Mouse (Mus musculus): Measurements from ENCODE around the gene Bloc1s4. TPM values are rescaled to one million over a fixed set of nuclear protein-coding genes. Genes with fewer than 3 reads are reported as not detected.

Bloc1s4 gene
- total RNA-seq, 2 experiments from 2014 or later = 9.8 to 11.0 TPM

DNA sequence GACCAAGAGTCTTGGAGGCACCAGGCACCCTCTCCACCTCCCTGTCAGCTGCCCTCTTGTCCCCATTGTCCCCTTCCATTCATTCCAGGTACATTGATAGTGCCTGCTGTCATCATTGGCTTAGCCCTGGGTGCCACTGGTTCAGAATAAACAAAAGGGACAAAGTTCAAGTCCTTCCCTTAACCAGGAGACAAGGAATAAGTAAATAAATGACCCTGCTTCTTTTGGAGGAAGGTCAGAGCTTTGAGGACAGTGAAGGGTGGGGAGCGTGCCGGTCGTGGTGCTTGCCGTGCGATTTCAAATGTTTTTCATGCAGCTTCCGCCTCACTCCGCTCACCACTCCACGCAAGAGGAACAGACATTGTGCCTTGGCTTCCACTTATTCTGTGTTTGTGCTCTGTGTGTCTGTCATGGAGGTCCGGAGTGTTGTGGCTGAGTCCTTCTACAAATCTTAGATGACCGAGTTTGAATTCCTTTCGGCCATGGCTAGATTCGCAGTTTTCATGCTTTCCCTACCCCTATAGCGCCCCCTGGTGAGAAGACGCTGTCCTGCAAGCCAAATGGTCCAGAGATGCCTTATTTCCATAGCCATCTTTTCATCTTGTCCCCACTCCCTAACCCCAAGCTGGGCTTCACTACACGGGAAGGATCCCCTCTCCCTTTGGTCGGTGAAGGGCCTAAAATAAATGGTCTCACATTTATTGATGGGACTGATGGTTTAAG is 6.2 kb downstream of the Bloc1s4 start:
- peak; percentile 87 for DNase-seq

- DNase-seq = no peak
Observed at GRCm38 (mm10) chr5:36739829-36740228, 8.6 kb downstream of the Bloc1s4 start.

GRCm38 (mm10) chr5:36738799-36739615 is 9.4 kb downstream of the Bloc1s4 start:
- DNase-seq = peak; percentile 52

- no peak for DNase-seq
Observed at GRCm38 (mm10) chr5:36737765-36738164, 10.7 kb downstream of the Bloc1s4 start.

- no peak for DNase-seq
Observed at GRCm38 (mm10) chr5:36736009-36736408, 12.4 kb downstream of the Bloc1s4 start.

- DNase-seq = no peak
Observed at GRCm38 (mm10) chr5:36735106-36735505, 13.3 kb downstream of the Bloc1s4 start.

- DNase-seq = no peak
Observed at GRCm38 (mm10) chr5:36733405-36733804, 15.0 kb downstream of the Bloc1s4 start.

- no peak for DNase-seq
Observed at GRCm38 (mm10) chr5:36731901-36732652, 16.4 kb downstream of the Bloc1s4 start.

GRCm38 (mm10) chr5:36730689-36731088 is 17.8 kb downstream of the Bloc1s4 start:
- DNase-seq = no peak

DNA sequence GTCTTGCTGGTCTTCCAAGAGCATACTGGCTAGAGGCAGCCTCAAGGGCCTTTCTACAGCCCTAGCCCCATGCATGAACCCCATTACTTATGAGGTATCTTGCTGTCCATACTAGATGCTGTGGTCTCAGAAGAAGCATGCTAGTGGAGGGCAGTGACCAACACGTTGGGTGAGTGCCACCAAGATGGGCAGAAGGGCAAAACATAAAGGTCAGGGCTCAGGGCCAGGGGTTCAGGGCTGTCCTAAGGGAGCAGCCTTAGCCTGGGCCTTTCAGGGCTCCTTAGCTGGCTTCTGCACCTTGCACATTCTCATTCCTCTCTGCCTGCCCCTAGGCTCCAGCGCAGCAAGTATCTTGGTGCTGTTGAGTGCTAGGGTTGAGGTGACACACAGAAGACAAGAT is 18.5 kb downstream of the Bloc1s4 start:
- no peak for DNase-seq

GRCm38 (mm10) chr5:36729086-36729473 is 19.4 kb downstream of the Bloc1s4 start:
- DNase-seq = no peak

DNA sequence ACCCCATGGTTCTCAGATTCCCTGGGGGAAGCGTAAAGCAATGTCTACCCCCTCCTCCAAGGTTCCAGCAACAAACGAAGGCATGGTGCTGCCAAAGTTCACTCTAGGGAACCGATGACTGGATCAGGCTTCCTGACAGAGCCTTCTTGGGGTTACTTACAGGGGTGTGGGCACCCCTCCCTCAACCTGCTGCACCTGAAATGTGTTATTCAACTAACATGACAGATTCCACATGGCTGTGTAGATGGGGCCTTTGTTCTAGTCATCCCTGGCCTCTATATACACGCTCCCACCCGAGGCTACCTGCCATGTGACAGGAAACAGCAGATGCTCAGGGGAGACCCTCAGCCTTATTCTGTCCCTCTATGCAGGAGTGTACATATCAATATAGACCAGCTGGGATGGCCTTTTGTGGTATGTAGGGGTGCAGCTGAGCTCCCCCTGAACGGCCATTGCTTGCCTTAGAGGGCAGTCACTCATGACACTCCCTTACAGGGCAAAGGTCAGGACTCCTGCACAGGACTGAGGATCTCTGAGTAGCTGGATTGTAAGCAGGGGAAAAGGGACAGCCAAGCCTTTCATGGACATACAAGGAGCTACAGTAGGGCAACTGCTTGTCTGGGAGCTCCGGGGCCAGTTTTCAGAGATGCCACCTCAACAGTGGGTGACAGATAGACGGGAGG is 19.9 kb downstream of the Bloc1s4 start:
- DNase-seq = no peak

- no peak for DNase-seq
Observed at GRCm38 (mm10) chr5:36727776-36728175, 20.7 kb downstream of the Bloc1s4 start.

DNA sequence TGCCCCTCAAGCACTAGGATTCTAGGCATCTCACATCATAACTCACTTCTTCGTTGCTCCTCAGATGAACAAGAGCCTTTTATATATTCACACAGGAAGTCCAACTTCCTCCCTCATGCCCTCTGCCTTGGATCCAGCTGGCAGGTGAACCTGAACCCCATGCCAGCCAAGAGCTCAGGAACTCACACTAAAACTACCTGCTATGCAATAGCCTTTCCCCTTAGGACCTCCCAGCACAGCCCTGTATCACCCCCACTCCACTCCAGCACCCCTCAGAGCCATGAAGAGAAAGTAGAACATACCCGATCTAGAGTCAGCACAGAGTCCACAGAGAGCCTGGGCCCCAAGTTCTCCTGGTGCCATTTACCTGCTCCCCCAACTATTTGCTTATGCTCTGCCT is 21.3 kb downstream of the Bloc1s4 start:
- no peak for DNase-seq

GRCm38 (mm10) chr5:36726387-36726801 is 22.1 kb downstream of the Bloc1s4 start:
- DNase-seq = no peak

- DNase-seq = no peak
Observed at GRCm38 (mm10) chr5:36725861-36726260, 22.6 kb downstream of the Bloc1s4 start.

DNA sequence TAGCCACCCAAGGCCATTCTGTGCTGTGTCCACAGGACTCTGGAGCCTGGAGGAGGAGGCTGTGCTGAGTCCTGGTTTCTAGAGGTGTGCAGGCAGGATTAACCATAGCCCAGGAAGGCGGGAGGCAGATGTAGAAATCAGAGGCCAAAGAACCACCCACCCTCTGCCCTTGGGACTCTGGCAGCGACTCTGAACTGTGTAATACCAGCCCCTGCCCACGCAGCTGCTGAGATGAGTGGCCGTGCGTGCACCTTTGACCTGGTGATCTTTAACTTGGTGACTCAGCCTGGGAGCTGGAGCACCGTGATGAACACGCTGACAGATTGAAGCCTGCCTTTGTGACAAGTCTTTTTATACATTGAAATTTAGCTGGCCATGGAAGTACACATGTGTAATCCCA is 24.2 kb downstream of the Bloc1s4 start:
- no peak for DNase-seq

GRCm38 (mm10) chr5:36723356-36723755 is 25.1 kb downstream of the Bloc1s4 start:
- DNase-seq = no peak

- no peak for DNase-seq
Observed at GRCm38 (mm10) chr5:36722415-36722856, 26.0 kb downstream of the Bloc1s4 start.

DNA sequence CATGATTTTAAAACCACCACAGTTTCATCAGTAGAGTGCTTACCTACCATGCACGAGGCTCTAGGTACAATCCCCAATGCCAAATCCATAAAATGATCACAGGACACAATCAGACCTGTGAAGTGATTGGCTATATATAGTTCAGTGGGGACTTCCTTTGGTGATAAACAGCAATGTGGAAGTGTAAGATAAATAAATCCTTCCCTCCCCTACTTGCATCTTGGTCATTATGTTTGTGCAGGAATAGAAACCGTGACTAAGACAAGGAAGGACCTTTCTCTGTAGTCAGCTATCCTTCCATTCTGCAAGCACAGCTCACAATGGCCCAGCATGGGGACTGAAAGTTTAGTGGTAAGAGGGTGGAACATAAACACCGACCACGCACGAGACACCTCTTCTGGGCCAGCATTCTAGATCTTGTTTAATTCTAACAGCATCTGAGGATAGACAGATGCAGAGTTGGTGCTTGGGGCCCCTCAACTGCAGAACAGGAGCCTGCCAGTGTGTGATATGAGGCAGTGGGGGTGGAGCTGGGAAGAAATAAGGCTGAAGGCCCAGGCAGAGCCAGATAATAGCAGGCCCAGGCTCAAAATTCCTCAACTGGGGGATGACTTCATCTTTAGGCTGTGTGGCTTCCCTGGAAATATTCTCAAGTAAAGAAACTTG is 27.6 kb downstream of the Bloc1s4 start:
- no peak for DNase-seq

- no peak for DNase-seq
Observed at GRCm38 (mm10) chr5:36720219-36720618, 28.2 kb downstream of the Bloc1s4 start.

DNA sequence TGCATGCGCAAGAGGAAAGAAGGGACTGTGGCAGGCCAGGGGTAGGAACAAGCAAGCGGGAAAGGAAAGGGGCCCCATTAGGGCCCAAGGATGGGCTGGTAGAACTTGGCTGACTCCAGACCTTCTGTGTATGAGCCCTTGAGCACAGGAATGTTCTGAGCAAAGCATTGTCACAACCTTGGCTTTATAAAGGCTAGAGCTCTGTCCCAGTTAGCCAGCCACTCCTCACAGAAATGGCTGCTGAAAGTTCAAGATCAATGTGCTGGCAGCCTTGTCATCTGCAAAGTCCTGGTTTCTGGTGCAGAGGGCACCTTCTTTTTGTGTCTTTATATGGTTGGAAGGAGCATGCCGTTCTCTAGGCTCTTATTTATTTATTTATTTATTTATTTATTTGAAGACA is 28.8 kb downstream of the Bloc1s4 start:
- DNase-seq = no peak
